Mouse (Mus musculus): Measurements from ENCODE around the gene Cdx2. TPM values are rescaled to one million over a fixed set of nuclear protein-coding genes. Genes with fewer than 3 reads are reported as not detected.

Gene Cdx2
- polyA plus RNA-seq, 1 experiment from 2014 or later, result 0.18 TPM

- peaks cover 81% of the 10 kb centered on the region for H3K27me3 ChIP-seq (ENCODE audit: control insufficient read depth, insufficient read depth, low read depth, low read length)
- ATAC-seq (ENCODE audit: low read depth), result no peak
- H3K4me3 ChIP-seq (ENCODE audit: low read depth, low read length), result no peak overlapping the region
- H3K4me2 ChIP-seq (ENCODE audit: low read depth, low read length), result no peak overlapping the region
- WGBS (ENCODE audit: insufficient replicate concordance), result 4% methylated on average over 21 of the region's 21 CpGs
- H3K9me3 ChIP-seq (replicated peaks; ENCODE audit: control insufficient read depth, low read length), result no peaks in the 10 kb centered on the region
- H3K36me3 ChIP-seq (ENCODE audit: control insufficient read depth, insufficient read depth), result no peaks in the 10 kb centered on the region
- H3K27ac ChIP-seq (ENCODE audit: low read length), result no peak overlapping the region
- H3K4me1 ChIP-seq (ENCODE audit: control insufficient read depth, low read depth, low read length), result no peaks in the 10 kb centered on the region
- no peak overlapping the region for H3K9ac ChIP-seq (ENCODE audit: low read depth, low read length)
Observed at GRCm38 (mm10) chr5:147300917-147301780, 5.9 kb downstream of the Cdx2 start.

- WGBS (ENCODE audit: insufficient replicate concordance), result 7% methylated on average over 4 of the region's 4 CpGs
- H3K4me1 ChIP-seq (ENCODE audit: control insufficient read depth, low read depth, low read length), result no peaks in the 10 kb centered on the region
- peaks cover 74% of the 10 kb centered on the region for H3K27me3 ChIP-seq (ENCODE audit: control insufficient read depth, insufficient read depth, low read depth, low read length)
- H3K9me3 ChIP-seq (replicated peaks; ENCODE audit: control insufficient read depth, low read length), result no peaks in the 10 kb centered on the region
- no peaks in the 10 kb centered on the region for H3K36me3 ChIP-seq (ENCODE audit: control insufficient read depth, insufficient read depth)
- no peak overlapping the region for H3K4me3 ChIP-seq (ENCODE audit: low read depth, low read length)
- no peak overlapping the region for H3K9ac ChIP-seq (ENCODE audit: low read depth, low read length)
- H3K27ac ChIP-seq (ENCODE audit: low read length), result no peak overlapping the region
- H3K4me2 ChIP-seq (ENCODE audit: low read depth, low read length), result peak overlapping the region; percentile 43
- peak; percentile 5; the same call in 1 of the 2 replicates for ATAC-seq (ENCODE audit: low read depth)
Observed at GRCm38 (mm10) chr5:147300001-147300363, 7.1 kb downstream of the Cdx2 start.

GRCm38 (mm10) chr5:147299255-147300000, 7.6 kb downstream of the Cdx2 start:
- Histone ChIP-seq H3K36me3 (ENCODE audit: control insufficient read depth, insufficient read depth) (no peaks in the 10 kb centered on the region), H3K4me2 (ENCODE audit: low read depth, low read length) (peak overlapping the region; percentile 43), H3K9ac (ENCODE audit: low read depth, low read length) (no peak overlapping the region), H3K9me3 (replicated peaks; ENCODE audit: control insufficient read depth, low read length) (no peaks in the 10 kb centered on the region), H3K27me3 (ENCODE audit: control insufficient read depth, insufficient read depth, low read depth, low read length) (peaks cover 72% of the 10 kb centered on the region), H3K27ac (ENCODE audit: low read length) (peak overlapping the region; percentile 82), H3K4me1 (ENCODE audit: control insufficient read depth, low read depth, low read length) (no peaks in the 10 kb centered on the region), H3K4me3 (ENCODE audit: low read depth, low read length) (peak overlapping the region; percentile 39)
- WGBS (ENCODE audit: insufficient replicate concordance), result under 1% methylated on average over 41 of the region's 41 CpGs
- ATAC-seq (ENCODE audit: low read depth), result peak; percentile 90

GRCm38 (mm10) chr5:147297249-147297648, 9.8 kb downstream of the Cdx2 start:
- 54% methylated on average over 5 of the region's 5 CpGs for WGBS (ENCODE audit: insufficient replicate concordance)
- no peaks in the 10 kb centered on the region for H3K36me3 ChIP-seq (ENCODE audit: control insufficient read depth, insufficient read depth)
- no peak for ATAC-seq (ENCODE audit: low read depth)
- H3K9me3 ChIP-seq (replicated peaks; ENCODE audit: control insufficient read depth, low read length), result no peaks in the 10 kb centered on the region
- peaks cover 56% of the 10 kb centered on the region for H3K27me3 ChIP-seq (ENCODE audit: control insufficient read depth, insufficient read depth, low read depth, low read length)
- peaks cover 1% of the 10 kb centered on the region; the same call in 1 of the 2 replicates for H3K4me1 ChIP-seq (ENCODE audit: control insufficient read depth, low read depth, low read length)
- H3K9ac ChIP-seq (ENCODE audit: low read depth, low read length), result no peak overlapping the region
- no peak overlapping the region for H3K4me3 ChIP-seq (ENCODE audit: low read depth, low read length)
- H3K4me2 ChIP-seq (ENCODE audit: low read depth, low read length), result no peak overlapping the region
- no peak overlapping the region for H3K27ac ChIP-seq (ENCODE audit: low read length)

GRCm38 (mm10) chr5:147294121-147294520, 12.9 kb downstream of the Cdx2 start:
- H3K4me3 ChIP-seq (ENCODE audit: low read depth, low read length), result no peak overlapping the region
- H3K36me3 ChIP-seq (ENCODE audit: control insufficient read depth, insufficient read depth), result no peaks in the 10 kb centered on the region
- no peaks in the 10 kb centered on the region for H3K9me3 ChIP-seq (replicated peaks; ENCODE audit: control insufficient read depth, low read length)
- peaks cover 28% of the 10 kb centered on the region for H3K27me3 ChIP-seq (ENCODE audit: control insufficient read depth, insufficient read depth, low read depth, low read length)
- 13% methylated on average over 20 of the region's 20 CpGs for WGBS (ENCODE audit: insufficient replicate concordance)
- H3K27ac ChIP-seq (ENCODE audit: low read length), result no peak overlapping the region
- ATAC-seq (ENCODE audit: low read depth), result no peak
- peaks cover 3% of the 10 kb centered on the region; the same call in 1 of the 2 replicates for H3K4me1 ChIP-seq (ENCODE audit: control insufficient read depth, low read depth, low read length)
- H3K9ac ChIP-seq (ENCODE audit: low read depth, low read length), result no peak overlapping the region
- no peak overlapping the region for H3K4me2 ChIP-seq (ENCODE audit: low read depth, low read length)

- H3K4me3 ChIP-seq (ENCODE audit: low read depth, low read length), result no peak overlapping the region
- peak; percentile 55 for ATAC-seq (ENCODE audit: low read depth)
- H3K9me3 ChIP-seq (replicated peaks; ENCODE audit: control insufficient read depth, low read length), result no peaks in the 10 kb centered on the region
- no peak overlapping the region for H3K9ac ChIP-seq (ENCODE audit: low read depth, low read length)
- peaks cover 21% of the 10 kb centered on the region for H3K27me3 ChIP-seq (ENCODE audit: control insufficient read depth, insufficient read depth, low read depth, low read length)
- H3K27ac ChIP-seq (ENCODE audit: low read length), result no peak overlapping the region
- peaks cover 3% of the 10 kb centered on the region; the same call in 1 of the 2 replicates for H3K4me1 ChIP-seq (ENCODE audit: control insufficient read depth, low read depth, low read length)
- WGBS (ENCODE audit: insufficient replicate concordance), result 16% methylated on average over 18 of the region's 18 CpGs
- H3K4me2 ChIP-seq (ENCODE audit: low read depth, low read length), result no peak overlapping the region
- no peaks in the 10 kb centered on the region for H3K36me3 ChIP-seq (ENCODE audit: control insufficient read depth, insufficient read depth)
Observed at GRCm38 (mm10) chr5:147293127-147293910, 13.8 kb downstream of the Cdx2 start.

GRCm38 (mm10) chr5:147292506-147293120, 14.5 kb downstream of the Cdx2 start:
- H3K36me3 ChIP-seq (ENCODE audit: control insufficient read depth, insufficient read depth), result no peaks in the 10 kb centered on the region
- H3K4me3 ChIP-seq (ENCODE audit: low read depth, low read length), result no peak overlapping the region
- ATAC-seq (ENCODE audit: low read depth), result no peak
- peaks cover 3% of the 10 kb centered on the region; the same call in 1 of the 2 replicates for H3K4me1 ChIP-seq (ENCODE audit: control insufficient read depth, low read depth, low read length)
- no peak overlapping the region for H3K27ac ChIP-seq (ENCODE audit: low read length)
- 17% methylated on average over 13 of the region's 13 CpGs for WGBS (ENCODE audit: insufficient replicate concordance)
- H3K27me3 ChIP-seq (ENCODE audit: control insufficient read depth, insufficient read depth, low read depth, low read length), result peaks cover 17% of the 10 kb centered on the region
- H3K4me2 ChIP-seq (ENCODE audit: low read depth, low read length), result no peak overlapping the region
- H3K9me3 ChIP-seq (replicated peaks; ENCODE audit: control insufficient read depth, low read length), result no peaks in the 10 kb centered on the region
- no peak overlapping the region for H3K9ac ChIP-seq (ENCODE audit: low read depth, low read length)

GRCm38 (mm10) chr5:147291764-147292505, 15.1 kb downstream of the Cdx2 start:
- Histone ChIP-seq H3K4me1 (ENCODE audit: control insufficient read depth, low read depth, low read length) (peaks cover 3% of the 10 kb centered on the region; the same call in 1 of the 2 replicates), H3K9me3 (replicated peaks; ENCODE audit: control insufficient read depth, low read length) (no peaks in the 10 kb centered on the region), H3K27me3 (ENCODE audit: control insufficient read depth, insufficient read depth, low read depth, low read length) (peaks cover 17% of the 10 kb centered on the region), H3K27ac (ENCODE audit: low read length) (no peak overlapping the region), H3K4me3 (ENCODE audit: low read depth, low read length) (no peak overlapping the region), H3K36me3 (ENCODE audit: control insufficient read depth, insufficient read depth) (no peaks in the 10 kb centered on the region), H3K9ac (ENCODE audit: low read depth, low read length) (no peak overlapping the region), H3K4me2 (ENCODE audit: low read depth, low read length) (0 out of 2 replicates have a peak overlapping the region, but pooled peaks have one; percentile 20)
- WGBS (ENCODE audit: insufficient replicate concordance), result 7% methylated on average over 16 of the region's 16 CpGs
- no peak for ATAC-seq (ENCODE audit: low read depth)
